In the genomic region with DNA sequence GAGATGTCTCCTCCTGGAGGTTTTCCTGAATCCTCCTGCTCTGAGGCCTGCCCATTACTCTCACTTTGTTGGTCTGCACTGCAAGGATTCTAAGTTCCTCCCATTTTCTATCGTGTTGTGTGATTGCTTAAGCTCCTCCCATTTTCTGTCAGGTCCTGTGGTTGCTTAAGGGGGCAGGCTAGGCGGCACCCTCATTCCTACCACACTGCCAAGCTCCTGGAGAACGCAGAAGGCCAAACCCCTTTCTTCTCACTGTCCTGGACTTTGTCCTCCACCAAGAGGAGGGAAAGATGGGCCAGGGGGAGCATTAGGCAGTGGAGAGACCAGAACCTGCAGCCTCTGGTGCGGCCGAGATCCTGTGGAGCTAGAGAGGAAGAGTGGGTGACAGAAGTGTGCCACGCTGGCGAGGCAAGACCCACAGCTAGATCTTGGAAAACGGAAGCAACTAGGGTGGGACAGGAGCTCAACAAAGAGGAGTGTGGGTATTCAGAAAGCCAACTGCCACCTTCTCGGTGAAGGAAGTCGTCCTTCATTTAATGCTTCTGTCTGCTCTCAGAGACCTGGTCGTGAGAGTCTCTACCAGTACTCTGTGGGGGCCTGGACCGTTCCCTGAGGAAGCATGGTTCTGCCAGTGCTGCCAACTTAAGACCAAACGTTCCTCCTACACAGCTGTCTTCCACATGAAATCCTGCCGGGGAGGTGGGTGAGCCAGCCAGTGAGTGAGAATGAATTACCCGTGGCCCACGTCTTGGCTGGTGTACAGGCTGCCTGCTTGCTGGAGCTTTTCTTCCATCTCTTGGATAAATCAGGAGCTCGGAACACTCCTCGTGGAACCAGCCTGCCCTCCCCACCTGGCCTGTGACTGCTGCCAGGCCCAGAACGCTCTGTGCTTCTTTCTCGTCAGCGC, we compare ENCODE assay signal across 9 mouse cellular contexts.
A peak's percentile ranks its signal among the peaks of the same experiment; 100 is the strongest.
DNase-seq lines count a peak whose midpoint lies in the region; ATAC-seq and TF ChIP-seq lines count a peak whose summit lies in the region.
"Had no signal": no experiment of that assay in that cellular context is flagged by ENCODE, and none has a peak within 500 bp of the region (broad histone marks: within the 10 kb centered on the region; RNA-seq: fewer than 3 reads in every experiment).

No protein-coding gene starts in this region.

- TF ChIP-seq CTCF in gastrocnemius, adult 2 months (IDR thresholded peaks at IDR 0.05) = no peak
- TF ChIP-seq CTCF in layer of hippocampus, adult 2 months (conservative IDR thresholded peaks at IDR 0.05) = no peak

- no peak overlapping the region for H3K4me3 ChIP-seq in gastrocnemius, adult 2 months
- no peak overlapping the region for H3K4me3 ChIP-seq in layer of hippocampus, adult 2 months
- H3K4me3 ChIP-seq: stomach, embryonic 15.5 days had no signal

- intact Hi-C loops in gastrocnemius, adult 2 months (cut with DNase I) = no loop called here

- ATAC-seq in common myeloid progenitor, adult 5-6 weeks (replicated peaks; ENCODE audit: low read depth, poor library complexity, severe bottlenecking) = peak; percentile 83
- ATAC-seq in megakaryocyte-erythroid progenitor cell, adult 5-6 weeks (replicated peaks; ENCODE audit: low FRiP score, low TSS enrichment, poor library complexity, severe bottlenecking) = peak; percentile 63

- H3K27ac ChIP-seq in gastrocnemius, adult 2 months = no peak overlapping the region
- peak overlapping the region; percentile 91 for H3K27ac ChIP-seq in layer of hippocampus, adult 2 months
- H3K27ac ChIP-seq: stomach, embryonic 15.5 days had no signal

- peak; percentile 49 for DNase-seq in gastrocnemius, adult 2 months
- DNase-seq in gastrocnemius, postnatal 10 days = no peak
- peak; percentile 84 to 93 for DNase-seq in layer of hippocampus, adult 2 months (ENCODE audit: low spot score in 2 of 2)
- no peak for DNase-seq in thymus, adult 18-20 months
- no peak for DNase-seq in kidney, postnatal 4 days
- no peak for DNase-seq in c-Kit-positive CD71-positive TER-119-positive erythroid progenitor cells, embryonic 14.5 days (ENCODE audit: low spot score)

Comparison
In these comparisons a context has a peak if more than half of its experiments do, and no peak if none do; other contexts are left out.
1. DNase-seq: peak in gastrocnemius, adult 2 months (single experiment) and layer of hippocampus, adult 2 months (2 of 2); none in gastrocnemius, postnatal 10 days (single experiment), thymus, adult 18-20 months (0 of 2), kidney, postnatal 4 days (0 of 2) and c-Kit-positive CD71-positive TER-119-positive erythroid progenitor cells, embryonic 14.5 days (single experiment).